21 mouse cellular contexts compared by ENCODE assay signal in the genomic region with DNA sequence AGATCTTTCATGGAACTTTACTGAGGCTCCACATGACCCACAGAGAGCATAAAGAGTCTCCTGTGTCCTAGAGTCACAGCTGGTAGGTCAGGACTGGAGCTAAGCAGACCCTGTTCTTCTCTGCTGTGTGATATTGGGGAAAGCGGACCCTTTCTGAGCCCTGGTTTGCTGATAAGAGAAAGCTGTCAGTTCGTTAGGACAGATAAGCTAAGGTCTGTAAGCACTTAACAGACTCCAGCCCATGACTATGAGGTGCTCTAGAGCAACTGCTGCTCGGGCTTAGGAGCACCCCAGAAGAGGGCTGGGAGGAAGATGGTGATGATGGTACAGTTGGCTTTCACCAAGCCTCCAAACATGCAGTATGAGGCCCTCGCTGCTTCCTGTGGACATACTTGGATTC. TPM values are rescaled to one million over a fixed set of nuclear protein-coding genes. Genes with fewer than 3 reads are reported as not detected.
DNase-seq lines count a peak whose midpoint lies in the region; ATAC-seq and TF ChIP-seq lines count a peak whose summit lies in the region.
"Had no signal": no experiment of that assay in that cellular context is flagged by ENCODE, and none has a peak within 500 bp of the region (broad histone marks: within the 10 kb centered on the region; RNA-seq: fewer than 3 reads in every experiment).

No protein-coding gene starts in this region.

- TF ChIP-seq EP300 in liver, postnatal 0 days (IDR thresholded peaks at IDR 0.05; ENCODE audit: low read depth): no peak
- TF ChIP-seq EP300 in stomach, postnatal 0 days (optimal IDR thresholded peaks at IDR 0.05): no peak

- 27% methylated on average over 4 of the region's 4 CpGs for WGBS in liver, embryonic 12.5 days (ENCODE audit: insufficient replicate concordance)
- WGBS in liver, postnatal 0 days (ENCODE audit: insufficient replicate concordance): 55% methylated on average over 4 of the region's 4 CpGs
- WGBS in liver, embryonic 13.5 days (ENCODE audit: insufficient replicate concordance): 28% methylated on average over 4 of the region's 4 CpGs
- 31% methylated on average over 4 of the region's 4 CpGs for WGBS in liver, embryonic 15.5 days (ENCODE audit: insufficient replicate concordance)
- WGBS in hindbrain, embryonic 12.5 days: 79% methylated on average over 4 of the region's 4 CpGs
- WGBS in hindbrain, embryonic 10.5 days: 87% methylated on average over 4 of the region's 4 CpGs
- 81% methylated on average over 4 of the region's 4 CpGs for WGBS in stomach, postnatal 0 days

- H3K4me2 ChIP-seq in liver, embryonic 12.5 days: no peak overlapping the region
- no peak overlapping the region for H3K4me2 ChIP-seq in liver, postnatal 0 days (ENCODE audit: low read depth, low read length)
- H3K4me2 ChIP-seq in liver, embryonic 13.5 days: no peak overlapping the region
- no peak overlapping the region for H3K4me2 ChIP-seq in liver, embryonic 15.5 days
- no peak overlapping the region for H3K4me2 ChIP-seq in hindbrain, embryonic 12.5 days (replicated peaks)
- H3K4me2 ChIP-seq in stomach, postnatal 0 days (replicated peaks; ENCODE audit: low read depth): no peak overlapping the region
- H3K4me2 ChIP-seq: embryonic facial prominence, embryonic 12.5 days; forebrain, embryonic 13.5 days; forebrain, embryonic 15.5 days had no signal

- H3K4me3 ChIP-seq in liver, embryonic 12.5 days: no peak overlapping the region
- H3K4me3 ChIP-seq in liver, postnatal 0 days (ENCODE audit: low read depth, low read length): no peak overlapping the region
- H3K4me3 ChIP-seq in liver, embryonic 13.5 days (replicated peaks): no peak overlapping the region
- H3K4me3 ChIP-seq in liver, embryonic 15.5 days (replicated peaks): no peak overlapping the region
- H3K4me3 ChIP-seq in hindbrain, embryonic 12.5 days: no peak overlapping the region
- no peak overlapping the region for H3K4me3 ChIP-seq in hindbrain, embryonic 10.5 days
- no peak overlapping the region for H3K4me3 ChIP-seq in stomach, postnatal 0 days (ENCODE audit: low read depth, low read length)
- H3K4me3 ChIP-seq: embryonic facial prominence, embryonic 10.5 days; embryonic facial prominence, embryonic 12.5 days; forebrain, embryonic 13.5 days; forebrain, embryonic 15.5 days had no signal

- TF ChIP-seq CTCF in liver, postnatal 0 days (IDR thresholded peaks at IDR 0.05; ENCODE audit: low read depth): no peak
- no peak for TF ChIP-seq CTCF in stomach, postnatal 0 days (IDR thresholded peaks at IDR 0.05; ENCODE audit: low read depth)

- H3K4me1 ChIP-seq in liver, embryonic 12.5 days: peaks cover 74% of the 10 kb centered on the region
- peaks cover 17% of the 10 kb centered on the region for H3K4me1 ChIP-seq in liver, postnatal 0 days (ENCODE audit: insufficient read depth)
- H3K4me1 ChIP-seq in liver, embryonic 13.5 days (replicated peaks): peaks cover 79% of the 10 kb centered on the region
- peaks cover 68% of the 10 kb centered on the region for H3K4me1 ChIP-seq in liver, embryonic 15.5 days (replicated peaks)
- peaks cover 13% of the 10 kb centered on the region for H3K4me1 ChIP-seq in hindbrain, embryonic 12.5 days
- H3K4me1 ChIP-seq in hindbrain, embryonic 10.5 days (replicated peaks): peaks cover 25% of the 10 kb centered on the region
- H3K4me1 ChIP-seq in stomach, postnatal 0 days (replicated peaks; ENCODE audit: control insufficient read depth, insufficient read depth): no peaks in the 10 kb centered on the region; the same call in 1 of the 2 replicates
- H3K4me1 ChIP-seq: forebrain, embryonic 15.5 days had no signal

- H3K36me3 ChIP-seq in liver, embryonic 12.5 days: peaks cover 81% of the 10 kb centered on the region
- peaks cover 62% of the 10 kb centered on the region for H3K36me3 ChIP-seq in liver, postnatal 0 days (replicated peaks; ENCODE audit: insufficient read depth, low read length)
- H3K36me3 ChIP-seq in liver, embryonic 13.5 days: peaks cover 86% of the 10 kb centered on the region
- H3K36me3 ChIP-seq in liver, embryonic 15.5 days (replicated peaks): peaks cover 82% of the 10 kb centered on the region
- no peaks in the 10 kb centered on the region for H3K36me3 ChIP-seq in hindbrain, embryonic 12.5 days
- H3K36me3 ChIP-seq in hindbrain, embryonic 10.5 days: no peaks in the 10 kb centered on the region
- peaks cover 13% of the 10 kb centered on the region; the same call in 1 of the 2 replicates for H3K36me3 ChIP-seq in stomach, postnatal 0 days (ENCODE audit: control insufficient read depth, insufficient read depth, low read length)
- H3K36me3 ChIP-seq: embryonic facial prominence, embryonic 10.5 days; embryonic facial prominence, embryonic 12.5 days; forebrain, embryonic 15.5 days had no signal

- H3K27ac ChIP-seq in liver, embryonic 12.5 days: 0 out of 2 replicates have a peak overlapping the region, but pooled peaks have one; percentile 13
- no peak overlapping the region for H3K27ac ChIP-seq in liver, postnatal 0 days (ENCODE audit: low read depth)
- peak overlapping the region; percentile 32; the same call in 1 of the 2 replicates for H3K27ac ChIP-seq in liver, embryonic 13.5 days
- no peak overlapping the region; the same call in 1 of the 2 replicates for H3K27ac ChIP-seq in liver, embryonic 15.5 days (replicated peaks)
- H3K27ac ChIP-seq in hindbrain, embryonic 12.5 days: no peak overlapping the region
- H3K27ac ChIP-seq in hindbrain, embryonic 10.5 days: no peak overlapping the region
- H3K27ac ChIP-seq in stomach, postnatal 0 days (replicated peaks): no peak overlapping the region
- H3K27ac ChIP-seq: embryonic facial prominence, embryonic 10.5 days; embryonic facial prominence, embryonic 12.5 days; forebrain, embryonic 13.5 days; forebrain, embryonic 15.5 days had no signal

- H3K9me3 ChIP-seq in liver, embryonic 12.5 days (replicated peaks): no peaks in the 10 kb centered on the region
- H3K9me3 ChIP-seq in liver, postnatal 0 days (ENCODE audit: low read length): no peaks in the 10 kb centered on the region
- no peaks in the 10 kb centered on the region for H3K9me3 ChIP-seq in liver, embryonic 13.5 days (replicated peaks)
- H3K9me3 ChIP-seq in liver, embryonic 15.5 days (replicated peaks): no peaks in the 10 kb centered on the region
- H3K9me3 ChIP-seq in hindbrain, embryonic 12.5 days (replicated peaks): no peaks in the 10 kb centered on the region
- no peaks in the 10 kb centered on the region for H3K9me3 ChIP-seq in hindbrain, embryonic 10.5 days
- no peaks in the 10 kb centered on the region for H3K9me3 ChIP-seq in stomach, postnatal 0 days (ENCODE audit: control insufficient read depth, low read length)
- H3K9me3 ChIP-seq: embryonic facial prominence, embryonic 10.5 days; embryonic facial prominence, embryonic 12.5 days; forebrain, embryonic 13.5 days; forebrain, embryonic 15.5 days had no signal

- DNase-seq in liver, postnatal 0 days: no peak
- DNase-seq in liver, embryonic 13.5 days: no peak
- no peak for DNase-seq in hindbrain, embryonic 10.5 days (ENCODE audit: low spot score)
- no peak for DNase-seq in stomach, postnatal 0 days (ENCODE audit: low spot score)
- DNase-seq: adrenal gland, adult 8-10 months; adrenal gland, postnatal 14 days; adrenal gland, postnatal 36 days; cerebellum, adult 11-12 months; cerebellum, adult 2 months; cerebellum, adult 9-10 months; cerebellum, postnatal 10 days; cerebellum, postnatal 25 days had no signal

- no peaks in the 10 kb centered on the region for H3K27me3 ChIP-seq in liver, embryonic 12.5 days (replicated peaks)
- H3K27me3 ChIP-seq in liver, postnatal 0 days (ENCODE audit: insufficient read depth, low read length): no peaks in the 10 kb centered on the region
- H3K27me3 ChIP-seq in liver, embryonic 13.5 days: no peaks in the 10 kb centered on the region
- no peaks in the 10 kb centered on the region for H3K27me3 ChIP-seq in liver, embryonic 15.5 days
- H3K27me3 ChIP-seq in hindbrain, embryonic 12.5 days: no peaks in the 10 kb centered on the region
- no peaks in the 10 kb centered on the region for H3K27me3 ChIP-seq in hindbrain, embryonic 10.5 days (ENCODE audit: insufficient read depth, poor library complexity, severe bottlenecking)
- H3K27me3 ChIP-seq in stomach, postnatal 0 days (ENCODE audit: control insufficient read depth, insufficient read depth, low read length): no peaks in the 10 kb centered on the region
- H3K27me3 ChIP-seq: embryonic facial prominence, embryonic 12.5 days; forebrain, embryonic 13.5 days; forebrain, embryonic 15.5 days; Patski had no signal

- H3K9ac ChIP-seq in liver, embryonic 12.5 days: no peak overlapping the region
- no peak overlapping the region for H3K9ac ChIP-seq in liver, postnatal 0 days (replicated peaks)
- H3K9ac ChIP-seq in liver, embryonic 13.5 days: 0 out of 2 replicates have a peak overlapping the region, but pooled peaks have one; percentile 11
- no peak overlapping the region for H3K9ac ChIP-seq in liver, embryonic 15.5 days
- H3K9ac ChIP-seq in hindbrain, embryonic 12.5 days: no peak overlapping the region
- no peak overlapping the region for H3K9ac ChIP-seq in stomach, postnatal 0 days (ENCODE audit: low read length)
- H3K9ac ChIP-seq: embryonic facial prominence, embryonic 12.5 days; forebrain, embryonic 13.5 days; forebrain, embryonic 15.5 days had no signal

- ATAC-seq in liver, embryonic 12.5 days: peak; percentile 36
- no peak for ATAC-seq in liver, postnatal 0 days
- ATAC-seq in liver, embryonic 13.5 days (ENCODE audit: low read depth): peak; percentile 57
- peak; percentile 30 for ATAC-seq in liver, embryonic 15.5 days (ENCODE audit: insufficient read depth)
- ATAC-seq in hindbrain, embryonic 12.5 days (ENCODE audit: low FRiP score): no peak
- no peak for ATAC-seq in stomach, postnatal 0 days (ENCODE audit: low FRiP score, low TSS enrichment)
- ATAC-seq: activated CD4-positive, CD25-positive, alpha-beta regulatory T cell, adult 4 months; forebrain, embryonic 13.5 days; forebrain, embryonic 15.5 days; Patski had no signal

RNA-seq across cellular contexts. Expression of a gene that starts 27.1 kb away (rescaled TPM):
- polyA plus RNA-seq in liver, embryonic 12.5 days (2016; fragmentation: Nextera tagmentation; extraction: Ambion mirVana): 69.4 and 69.9 TPM in 2 replicates
- 44.4 and 59.7 TPM in 2 replicates for polyA plus RNA-seq in liver, postnatal 0 days (2015; fragmentation: Nextera tagmentation; extraction: Ambion mirVana)
- polyA plus RNA-seq in liver, embryonic 13.5 days (2015; fragmentation: Nextera tagmentation; extraction: Ambion mirVana): 63.8 and 68.2 TPM in 2 replicates
- polyA plus RNA-seq in liver, embryonic 15.5 days (2015; fragmentation: Nextera tagmentation; extraction: Ambion mirVana): 67.7 and 77.8 TPM in 2 replicates
- 9.9 and 11.1 TPM in 2 replicates for polyA plus RNA-seq in hindbrain, embryonic 12.5 days (2016; fragmentation: Nextera tagmentation; extraction: Ambion mirVana)
- polyA plus RNA-seq in hindbrain, embryonic 10.5 days (2016; fragmentation: Nextera tagmentation; extraction: Ambion mirVana): 7.5 and 10.2 TPM in 2 replicates
- 109 and 114 TPM in 2 replicates for polyA plus RNA-seq in stomach, postnatal 0 days (2015; fragmentation: Nextera tagmentation; extraction: Ambion mirVana)

Comparison
In these comparisons a context has a peak if more than half of its experiments do, and no peak if none do; other contexts are left out.
1. ATAC-seq: peak in liver, embryonic 12.5 days (single experiment), liver, embryonic 13.5 days (single experiment) and liver, embryonic 15.5 days (single experiment); none in liver, postnatal 0 days (single experiment), hindbrain, embryonic 12.5 days (single experiment) and stomach, postnatal 0 days (single experiment).
2. H3K27ac ChIP-seq: peak in liver, embryonic 12.5 days (single experiment) and liver, embryonic 13.5 days (single experiment); none in liver, postnatal 0 days (single experiment), liver, embryonic 15.5 days (single experiment), hindbrain, embryonic 12.5 days (single experiment), hindbrain, embryonic 10.5 days (single experiment) and stomach, postnatal 0 days (single experiment).